Mouse (Mus musculus): ENCODE data around the gene Bnc2.

Bnc2 gene

DNA sequence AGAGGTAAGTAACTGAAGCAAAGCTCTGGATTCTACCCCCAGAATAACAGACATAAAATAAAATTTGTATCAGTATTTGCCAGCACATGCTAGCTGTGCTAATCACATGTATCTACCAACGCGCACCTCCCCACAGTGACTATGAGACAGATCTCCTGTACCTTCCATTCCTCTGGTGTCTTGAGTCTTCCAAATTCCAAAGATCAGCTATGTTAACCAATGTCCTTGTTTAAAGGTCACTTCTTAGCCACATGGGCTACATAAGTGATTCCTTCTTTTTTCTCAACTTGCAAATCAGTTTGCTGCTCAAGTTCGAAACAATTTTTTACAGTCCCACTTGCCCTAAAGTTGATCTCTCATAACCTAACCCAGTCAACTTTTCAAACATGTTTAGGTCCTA lies 167.5 kb downstream of the Bnc2 start:
- no peak for DNase-seq (ENCODE audit: low spot score in 2 of 2)

DNA sequence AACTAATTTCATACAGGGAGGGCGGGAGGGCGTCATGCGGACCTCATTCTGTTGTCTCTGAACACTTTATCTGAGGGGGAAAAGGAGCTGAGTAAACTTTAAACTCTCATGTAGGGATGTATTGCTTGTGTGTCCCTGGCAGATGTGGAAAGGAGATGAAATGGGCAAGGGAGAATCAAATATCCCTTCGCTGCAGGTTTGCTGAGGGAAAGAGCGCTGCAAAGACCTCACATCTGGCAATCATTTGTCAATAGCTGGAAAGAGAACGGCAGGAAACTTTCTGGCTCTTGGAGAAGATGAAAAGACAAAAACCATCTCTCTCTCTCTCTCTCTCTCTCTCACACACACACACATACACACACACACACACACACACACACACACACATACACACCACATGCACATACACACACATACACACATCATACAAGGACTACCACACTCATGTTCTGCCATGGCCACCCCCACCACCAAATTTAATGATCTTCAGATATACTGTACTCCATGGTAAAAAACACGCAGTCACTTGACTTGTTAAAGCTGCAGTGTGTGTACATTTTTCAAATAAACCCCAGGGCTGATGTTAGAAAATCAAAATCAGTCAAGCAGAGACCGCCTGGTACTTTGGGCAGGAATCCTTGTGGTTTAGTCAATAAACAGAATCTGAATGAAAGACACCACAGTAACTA lies 172.3 kb downstream of the Bnc2 start:
- no peak for DNase-seq (ENCODE audit: low spot score in 2 of 2)

DNA sequence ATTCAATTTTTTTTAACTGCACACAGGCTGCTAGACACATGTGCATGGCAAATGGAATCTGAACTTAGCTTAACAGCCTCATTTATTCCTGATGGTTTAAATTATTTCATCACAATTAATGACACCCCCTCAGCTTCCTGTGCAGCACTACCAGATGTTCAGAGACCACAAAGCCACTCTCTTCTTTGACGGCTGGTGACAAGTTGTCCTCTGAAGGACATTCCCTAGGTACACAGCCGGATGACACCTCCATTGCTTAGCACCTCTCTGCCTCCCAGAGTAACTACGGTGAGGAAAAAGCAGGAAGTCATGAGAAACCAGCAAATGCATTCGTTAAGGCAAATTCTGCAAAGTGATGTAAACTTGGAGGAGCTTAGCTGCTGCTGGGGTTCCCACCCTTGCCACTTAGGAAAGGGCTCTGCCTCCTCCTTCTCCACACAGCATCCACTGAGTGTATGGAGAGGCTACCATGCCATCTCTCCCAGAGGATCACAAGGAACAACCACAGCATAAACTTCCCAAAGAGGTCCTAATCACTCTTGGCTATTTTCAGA lies 174.2 kb downstream of the Bnc2 start:
- DNase-seq (ENCODE audit: low spot score in 2 of 2): no peak

DNA sequence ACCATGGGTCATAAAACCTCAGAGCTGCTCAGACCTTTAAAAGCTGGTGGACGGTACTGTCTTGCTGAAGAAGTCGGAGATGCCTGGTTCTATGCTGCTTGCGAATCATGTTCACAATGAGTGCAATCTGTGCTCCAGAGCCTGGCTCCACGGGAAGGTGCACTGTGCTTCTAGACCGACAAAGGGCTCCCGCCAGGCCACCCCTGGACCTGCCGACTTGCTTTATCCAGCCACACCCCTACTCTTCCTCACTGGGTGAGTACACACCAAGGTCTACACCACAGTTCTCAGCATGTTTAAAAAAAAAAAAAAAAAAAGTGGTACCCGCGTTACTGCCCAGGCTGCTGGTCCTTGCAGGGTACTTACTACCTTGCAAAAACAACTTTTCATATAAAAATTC lies 174.8 kb downstream of the Bnc2 start:
- no peak for DNase-seq (ENCODE audit: low spot score in 2 of 2)

DNA sequence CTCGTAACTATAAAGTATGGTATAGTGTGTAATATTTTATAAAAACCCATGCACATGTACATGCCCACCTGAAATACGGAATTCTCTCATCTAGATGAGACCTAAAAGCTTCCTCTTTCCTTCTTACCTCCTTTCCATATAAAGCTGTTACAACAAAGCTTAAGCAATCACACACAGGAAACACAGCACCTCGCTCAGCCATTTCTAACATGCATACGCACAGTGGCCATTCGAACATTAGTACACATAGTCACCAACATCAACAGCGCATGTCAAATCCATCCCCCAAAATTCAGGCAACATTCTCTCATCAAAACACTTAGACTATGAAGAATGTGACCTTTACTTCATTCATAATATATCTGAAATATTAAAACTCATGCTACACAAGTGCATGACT lies 176.6 kb downstream of the Bnc2 start:
- no peak for DNase-seq (ENCODE audit: low spot score in 2 of 2)

DNA sequence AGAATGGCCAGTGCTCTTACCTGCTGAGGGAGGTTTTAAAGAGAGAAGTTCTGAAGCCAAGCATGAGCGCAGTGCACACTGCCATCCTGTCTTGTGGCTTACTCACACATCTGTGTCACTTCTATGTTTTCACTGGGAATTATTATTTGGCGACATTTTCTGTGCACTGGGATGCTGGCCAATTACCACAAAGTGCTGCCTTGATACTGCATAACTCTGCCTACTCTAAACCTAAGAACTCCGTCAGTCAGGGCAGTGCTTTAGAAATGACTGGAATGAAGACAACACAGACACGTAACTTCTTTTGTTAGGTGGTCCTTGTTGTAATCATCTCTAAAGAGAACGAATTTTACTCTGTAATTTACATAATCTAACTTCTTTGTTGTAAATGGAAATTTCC lies 186.8 kb downstream of the Bnc2 start:
- DNase-seq (ENCODE audit: low spot score in 2 of 2): no peak

DNA sequence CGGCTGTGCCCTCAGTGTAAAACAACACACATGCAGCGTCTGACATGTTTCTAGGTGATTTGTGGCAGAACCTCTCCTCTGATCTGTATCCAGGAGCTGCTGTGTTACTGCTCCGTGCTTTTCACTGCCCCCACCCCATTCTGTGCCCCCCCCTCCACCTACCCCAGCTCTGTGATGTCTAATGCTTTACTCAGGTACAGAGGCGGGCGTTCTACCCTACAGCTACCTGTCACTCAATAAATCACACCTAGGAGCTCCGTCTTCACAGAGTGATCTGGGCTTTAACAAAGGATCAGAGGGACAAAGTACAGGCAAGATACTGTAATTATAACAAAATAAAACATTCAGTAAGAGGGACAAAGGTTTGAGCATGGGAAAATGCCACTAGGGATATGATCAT lies 192.4 kb downstream of the Bnc2 start:
- no peak for DNase-seq (ENCODE audit: low spot score in 2 of 2)

DNA sequence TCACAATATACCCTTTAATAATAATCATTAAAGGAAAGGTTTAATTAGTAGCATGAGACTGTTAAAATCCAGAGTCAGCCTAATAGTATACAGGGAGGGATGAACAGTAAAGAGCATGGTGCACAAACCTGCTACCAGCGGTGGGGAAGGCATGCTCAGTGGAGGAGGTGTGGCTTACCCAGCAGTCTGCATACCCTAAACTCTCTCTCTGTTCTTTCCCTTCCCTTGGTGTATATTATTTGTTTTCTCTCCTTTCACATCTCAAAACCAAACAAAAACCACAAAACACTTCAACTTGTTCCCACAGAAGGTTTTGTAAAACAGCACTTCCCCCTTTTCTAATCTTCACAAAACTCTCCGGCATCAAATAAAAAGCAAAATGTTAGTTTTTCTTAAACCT lies 202.4 kb downstream of the Bnc2 start:
- no peak for DNase-seq (ENCODE audit: low spot score in 2 of 2)

DNA sequence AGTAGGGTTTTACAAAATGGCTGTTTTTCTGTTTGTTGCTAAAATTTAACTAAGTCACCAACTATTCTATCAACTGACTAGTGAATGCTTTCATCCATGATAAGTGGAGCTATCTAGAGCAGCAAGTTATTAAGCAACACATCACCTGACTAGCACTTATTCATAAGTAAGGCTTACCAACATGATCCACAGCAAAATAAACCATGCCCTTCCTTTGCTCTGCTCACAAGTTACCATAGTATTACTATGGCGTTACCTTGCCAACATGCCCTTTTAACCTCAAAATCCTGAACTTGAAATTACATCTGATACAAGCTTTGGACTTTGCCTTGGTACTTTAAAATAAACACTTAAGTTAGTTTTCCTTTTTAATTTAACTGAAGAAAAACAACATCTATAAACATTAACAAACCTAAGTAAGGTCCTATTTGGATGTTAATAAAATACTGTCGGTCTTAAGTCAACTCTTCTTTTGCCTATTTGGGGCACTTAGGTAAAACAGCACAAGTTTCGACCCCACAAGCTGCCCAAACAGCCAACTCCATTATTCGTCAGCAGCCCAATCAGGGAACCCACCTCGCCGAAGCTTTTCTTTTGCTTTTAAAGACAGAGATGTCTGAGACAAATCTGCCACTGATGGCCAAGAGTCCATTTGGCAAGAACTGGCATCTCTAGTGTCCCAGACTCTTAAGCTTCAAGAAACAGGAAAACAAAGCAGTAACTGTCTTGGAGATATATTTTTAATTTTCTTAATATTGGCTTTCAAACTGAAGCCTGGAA lies 204.8 kb downstream of the Bnc2 start:
- DNase-seq (ENCODE audit: low spot score in 2 of 2): no peak

DNA sequence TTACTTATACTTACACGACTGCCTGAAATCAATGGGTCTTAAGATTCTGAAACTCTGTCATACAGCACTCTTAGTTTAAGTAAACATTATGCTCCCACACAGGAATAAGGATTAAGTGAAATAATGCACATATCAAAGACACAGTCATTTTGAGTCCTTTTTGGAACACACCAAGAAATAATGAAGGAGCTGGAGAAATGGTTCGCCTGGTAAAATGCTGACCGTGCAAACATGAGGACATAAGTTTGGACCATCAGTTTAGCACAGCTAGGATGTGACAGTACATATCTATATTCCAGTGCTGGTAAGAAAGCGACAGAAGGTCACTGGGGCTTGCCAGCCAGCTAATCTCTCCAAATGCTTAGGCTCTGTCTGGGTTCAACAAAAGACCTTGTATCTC lies 205.7 kb downstream of the Bnc2 start:
- no peak for DNase-seq (ENCODE audit: low spot score in 2 of 2)

DNA sequence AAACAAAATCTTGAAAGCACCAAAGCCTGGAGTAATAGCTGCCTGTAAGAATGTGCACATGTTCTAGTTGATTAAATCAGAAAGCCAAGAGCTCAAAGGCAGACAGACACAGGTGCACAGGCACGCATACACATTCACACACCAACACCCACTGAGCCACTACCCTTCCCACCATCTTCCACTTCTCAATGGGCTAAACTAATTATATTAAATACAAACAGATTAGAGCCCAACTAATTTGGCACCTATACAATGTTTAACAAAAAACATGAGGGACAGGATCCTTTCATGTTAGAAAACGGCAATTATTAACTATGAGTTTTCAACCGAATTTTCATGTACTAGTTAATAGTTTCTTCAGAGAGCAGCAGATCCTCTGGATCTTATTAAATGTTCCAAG lies 207.4 kb downstream of the Bnc2 start:
- DNase-seq (ENCODE audit: low spot score in 2 of 2): no peak

DNA sequence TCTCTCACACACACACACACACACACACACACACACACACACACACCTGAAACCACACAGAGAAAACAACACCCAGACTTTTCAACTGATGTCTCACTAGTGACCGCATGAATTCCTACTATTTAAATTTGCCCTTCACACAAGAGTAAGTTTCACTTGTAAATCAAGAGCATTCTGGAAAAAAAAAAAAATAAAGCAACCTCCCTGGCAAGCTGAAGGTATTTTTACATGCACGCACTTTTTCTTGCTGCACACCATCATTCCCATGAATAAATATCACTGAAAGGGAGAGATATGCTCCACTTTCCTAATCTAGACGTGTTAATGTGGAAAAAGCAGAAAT lies 216.9 kb downstream of the Bnc2 start:
- DNase-seq (ENCODE audit: low spot score in 2 of 2): no peak

DNA sequence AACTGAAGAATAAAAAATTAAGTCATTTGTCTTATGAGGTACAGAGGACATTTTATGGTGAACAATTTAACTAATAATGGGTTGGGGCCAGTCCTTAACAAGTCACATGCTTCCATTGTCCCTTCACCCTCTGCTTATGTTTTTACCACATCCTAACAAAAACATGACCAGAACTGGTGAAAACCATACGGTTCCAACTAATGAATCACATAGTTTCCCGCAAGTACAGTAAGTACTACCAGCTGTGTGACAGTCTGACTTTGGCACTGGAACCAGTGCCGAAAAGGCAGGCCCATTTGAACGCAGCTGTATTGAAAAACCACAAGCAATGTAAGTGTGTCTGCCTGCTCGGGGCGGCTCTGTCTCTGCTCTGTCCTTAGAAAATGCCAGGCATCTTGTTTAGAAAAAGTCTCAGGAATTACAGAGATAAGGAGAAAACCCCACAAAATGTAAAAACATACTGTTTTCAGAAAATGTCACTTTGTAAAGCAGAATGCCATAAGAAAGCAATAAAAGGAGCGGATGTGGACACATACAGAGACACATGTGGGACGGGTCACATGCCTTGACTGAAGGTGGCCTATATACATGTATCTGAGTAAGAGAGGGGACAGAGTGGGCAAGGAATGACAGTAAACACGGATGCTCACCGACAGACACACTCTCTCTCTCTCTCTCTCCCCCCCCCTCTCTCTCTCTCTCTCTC lies 217.4 kb downstream of the Bnc2 start:
- DNase-seq (ENCODE audit: low spot score in 2 of 2): no peak

DNA sequence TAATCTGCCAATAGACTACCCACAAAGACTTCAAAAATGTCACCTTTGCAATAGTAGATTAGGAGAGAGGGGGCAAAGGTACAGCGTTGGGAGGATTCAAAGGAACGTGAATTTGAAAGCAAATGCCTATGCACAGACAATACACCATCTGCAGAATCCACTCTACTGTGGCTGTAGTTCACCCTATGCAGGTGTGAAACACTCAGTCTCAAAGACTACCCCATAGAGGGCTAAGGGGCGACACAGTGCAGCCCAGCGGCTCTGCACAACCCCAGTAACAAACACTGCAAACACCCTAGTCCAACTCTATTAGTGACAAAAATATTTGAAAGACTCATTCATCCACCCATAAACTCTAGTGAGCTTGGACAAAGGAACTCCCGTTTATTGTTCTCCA lies 218.2 kb downstream of the Bnc2 start:
- DNase-seq (ENCODE audit: low spot score in 2 of 2): no peak

DNA sequence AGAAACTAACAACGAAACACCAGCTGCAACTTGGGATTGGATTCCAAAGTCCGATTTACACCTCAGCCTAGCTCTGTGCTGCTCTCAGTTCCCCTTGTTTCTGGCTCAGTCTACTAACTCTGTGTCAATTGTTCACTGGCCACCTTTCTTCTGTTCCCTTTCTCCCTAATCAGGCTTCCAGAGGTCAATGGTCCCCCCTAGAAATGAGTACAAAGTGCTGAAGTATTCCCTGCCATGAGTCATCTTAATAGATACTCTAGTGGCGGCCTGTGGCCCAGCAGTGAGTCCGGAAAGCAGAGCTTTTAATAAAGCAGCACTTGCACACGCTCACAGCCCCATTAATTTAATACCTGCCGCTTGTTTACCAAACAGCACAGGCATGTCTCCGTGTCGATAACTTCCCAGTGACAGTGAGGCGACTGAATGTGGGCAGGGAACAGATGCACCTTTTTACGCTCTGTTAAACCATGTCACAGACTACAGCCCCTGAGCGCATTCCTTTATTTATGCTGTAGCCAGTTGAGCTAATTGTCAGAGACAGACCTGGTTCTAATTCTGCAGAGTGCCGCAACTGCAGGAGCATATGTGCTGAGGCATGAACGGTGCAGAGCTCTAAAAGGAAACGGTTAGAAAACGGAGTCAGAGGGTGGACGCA lies 218.8 kb downstream of the Bnc2 start:
- DNase-seq (ENCODE audit: low spot score in 2 of 2): no peak

DNA sequence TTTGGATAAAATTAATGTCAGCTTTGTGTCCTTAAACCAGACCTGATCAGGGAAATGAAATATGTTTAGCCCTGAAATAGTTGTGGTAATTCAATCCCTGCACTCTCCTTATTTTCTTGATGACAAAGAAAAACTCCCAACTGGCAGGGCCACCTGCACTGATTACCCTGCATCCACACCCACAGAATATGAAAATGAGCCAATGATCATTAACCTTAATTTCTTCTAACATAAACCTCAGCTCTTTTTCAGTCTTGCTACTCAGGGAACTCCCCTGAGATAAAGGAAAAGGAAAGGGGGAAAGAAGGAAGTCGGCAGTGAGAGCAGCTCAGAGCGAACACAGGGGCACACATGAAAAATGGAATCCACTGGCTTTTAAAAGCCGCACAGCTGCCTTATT lies 220.6 kb downstream of the Bnc2 start:
- no peak for DNase-seq (ENCODE audit: low spot score in 2 of 2)

DNA sequence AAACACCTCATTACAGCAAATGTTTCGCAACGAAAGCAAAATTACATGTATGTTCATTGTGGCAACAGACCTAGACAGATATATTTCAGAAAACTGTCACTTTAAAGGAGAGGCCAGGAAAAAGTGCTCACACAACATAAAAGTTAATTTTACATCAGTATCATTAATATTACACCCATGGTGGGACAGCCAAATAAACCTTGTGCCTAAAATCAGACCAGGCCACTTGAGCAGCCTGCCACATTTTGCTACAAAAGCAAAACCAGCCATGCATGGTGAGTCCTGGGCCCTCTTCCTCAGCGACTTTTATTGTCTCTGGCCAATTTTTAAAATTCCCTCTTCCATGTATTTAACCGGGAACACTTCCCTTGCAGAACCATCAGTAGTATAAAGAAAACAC lies 221.5 kb downstream of the Bnc2 start:
- no peak for DNase-seq (ENCODE audit: low spot score in 2 of 2)

DNA sequence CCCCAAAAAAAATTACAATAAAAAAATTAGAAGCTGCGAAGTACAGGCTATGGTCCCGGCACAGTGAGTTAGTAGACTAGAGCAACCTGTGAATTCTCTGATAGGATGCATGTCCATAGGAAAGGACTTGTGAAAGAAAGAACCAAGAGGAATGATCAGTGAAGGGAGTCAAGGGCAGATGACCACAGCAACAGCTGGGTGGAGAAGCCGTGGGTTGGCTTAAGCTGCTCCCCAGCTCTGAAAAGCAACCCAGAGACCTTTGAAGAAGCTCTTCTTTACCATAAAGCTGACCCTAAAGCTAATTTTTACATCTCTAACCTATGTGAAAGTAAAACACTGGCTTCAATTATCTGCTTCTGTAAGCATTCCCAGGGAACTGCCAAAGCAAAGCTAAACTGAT lies 222.4 kb downstream of the Bnc2 start:
- DNase-seq (ENCODE audit: low spot score in 2 of 2): no peak

DNA sequence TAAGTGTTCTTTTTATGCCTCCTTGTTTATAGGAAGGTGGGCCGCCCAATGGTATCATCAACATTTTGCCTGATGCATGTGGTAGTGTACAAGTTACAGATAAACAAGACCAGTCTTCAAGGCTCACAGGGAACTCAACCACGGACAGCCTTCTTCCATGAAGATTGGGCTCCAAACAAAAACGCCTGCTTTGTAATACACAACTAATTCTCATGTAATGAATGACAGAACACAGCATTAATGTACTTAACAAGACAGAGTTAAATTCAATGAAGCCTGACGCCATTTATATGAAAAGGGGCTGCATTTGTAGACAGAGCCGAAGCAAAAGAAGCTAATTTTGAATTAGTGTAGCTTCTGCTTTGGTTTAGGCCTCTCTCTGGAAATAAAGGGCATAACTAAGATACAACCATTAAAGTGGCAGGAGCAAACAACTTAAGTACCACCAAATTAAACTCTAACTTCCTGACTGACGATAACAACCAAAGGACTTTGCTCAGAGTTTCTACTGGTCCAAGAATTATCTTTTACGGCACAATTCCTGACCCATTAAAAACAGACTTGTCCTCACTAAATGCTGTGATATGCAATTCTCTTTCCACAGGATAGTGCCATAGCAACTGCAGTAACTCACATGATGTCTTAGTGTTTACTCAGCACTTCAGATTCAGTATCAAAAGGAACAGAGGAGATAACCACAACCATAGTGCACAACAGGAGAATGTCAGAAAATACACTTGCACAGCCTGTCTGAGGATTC lies 225.6 kb downstream of the Bnc2 start:
- DNase-seq (ENCODE audit: low spot score in 2 of 2): no peak

DNA sequence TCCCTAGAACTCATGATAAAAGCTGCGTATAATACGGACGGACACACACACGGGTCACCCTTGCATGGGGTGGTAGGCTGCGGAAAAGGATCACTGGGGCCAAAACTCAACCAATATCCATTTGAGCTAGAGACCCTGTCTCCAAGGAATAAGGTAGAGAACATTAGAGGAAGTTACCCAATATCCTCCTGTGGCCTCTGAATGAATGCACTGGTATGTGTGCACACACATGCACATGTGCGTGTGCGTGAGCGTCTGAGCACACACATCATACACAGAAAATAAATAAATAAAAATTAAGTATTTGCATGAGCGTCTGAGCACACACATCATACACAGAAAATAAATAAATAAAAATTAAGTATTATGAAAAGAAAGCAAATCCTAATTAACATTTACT lies 241.8 kb downstream of the Bnc2 start:
- no peak for DNase-seq (ENCODE audit: low spot score in 2 of 2)

DNA sequence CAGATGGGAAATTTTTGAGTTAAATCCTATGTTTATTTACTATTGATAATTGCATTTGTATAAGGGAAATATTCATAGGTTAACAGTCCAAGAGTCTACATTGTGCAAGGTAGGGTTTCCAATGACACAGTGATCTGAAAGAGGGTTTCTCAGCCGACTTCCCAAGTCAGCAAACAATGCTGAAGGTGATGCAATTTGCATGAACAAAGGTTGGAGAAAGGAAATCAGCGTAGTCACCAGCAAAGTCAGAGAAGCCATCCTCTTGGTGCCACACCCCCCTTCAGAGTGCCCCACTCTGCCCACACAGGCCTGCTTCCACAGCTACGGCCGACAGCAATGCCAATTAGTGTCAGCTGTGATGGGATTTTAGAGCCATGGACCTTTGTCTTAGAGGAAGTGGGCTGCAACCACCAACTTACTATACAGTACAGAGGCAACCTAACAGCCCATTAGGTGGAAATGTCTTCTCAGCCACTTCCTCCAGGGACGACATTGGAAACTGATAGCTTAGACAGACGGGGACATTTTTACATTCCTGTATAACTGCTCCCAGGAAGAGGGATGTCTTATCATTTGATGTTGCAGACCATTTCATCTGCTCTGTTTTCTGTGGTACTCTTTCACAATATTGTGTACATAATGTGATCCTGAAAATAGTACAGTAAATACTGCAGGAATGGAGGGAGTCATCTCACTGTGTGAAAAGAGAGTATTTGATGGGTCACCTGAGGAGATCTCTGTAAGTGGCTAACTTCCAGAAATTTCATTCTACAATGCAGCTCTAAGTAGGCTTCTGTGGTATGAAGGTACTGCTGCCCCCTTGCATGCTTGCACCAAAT lies 243.2 kb downstream of the Bnc2 start:
- no peak for DNase-seq (ENCODE audit: low spot score in 2 of 2)
